Mouse (Mus musculus) heart, embryonic 12.5 days (tissue): ENCODE results near the gene Gata2. TPM values are rescaled to one million over a fixed set of nuclear protein-coding genes. Genes with fewer than 3 reads are reported as not detected.

ENCODE experiments used
- ATAC-seq: fragments of 200-750 bp; cut with Nextera tagmentation; 2 replicates; pipeline ENCODE4 v1.8.0; 2017; ENCODE audit warnings: moderate TSS enrichment, moderate library complexity; ENCODE audit not compliant: insufficient number of reproducible peaks, low FRiP score
- H3K27ac ChIP-seq: fragments of 300-500 bp; sonication (generic); 2 replicates; pipeline ENCODE4 v1.5.1; 2016; ENCODE audit warnings: mild to moderate bottlenecking, moderate library complexity; ENCODE audit not compliant: poor library complexity, severe bottlenecking
- H3K27me3 ChIP-seq: fragments of 300-500 bp; sonication (generic); replicated peaks from 2 replicates; pipeline ENCODE4 v1.6.1; 2016; ENCODE audit warnings: mild to moderate bottlenecking, moderate library complexity
- H3K36me3 ChIP-seq: fragments of 300-500 bp; sonication (generic); 2 replicates; pipeline ENCODE4 v1.6.1; 2016; ENCODE audit warnings: mild to moderate bottlenecking, moderate library complexity
- H3K4me1 ChIP-seq: fragments of 300-500 bp; sonication (generic); replicated peaks from 2 replicates; pipeline ENCODE4 v1.6.1; 2016; ENCODE audit warnings: mild to moderate bottlenecking
- H3K4me2 ChIP-seq: fragments of 300-500 bp; sonication (generic); 2 replicates; pipeline ENCODE4 v1.6.1; 2016; ENCODE audit warnings: mild to moderate bottlenecking, moderate library complexity
- H3K4me3 ChIP-seq: fragments of 300-500 bp; sonication (generic); 2 replicates; pipeline ENCODE4 v1.5.1; 2016; ENCODE audit warnings: mild to moderate bottlenecking
- H3K9ac ChIP-seq: fragments of 300-500 bp; sonication (generic); 2 replicates; pipeline ENCODE4 v1.6.1; 2016; ENCODE audit warnings: mild to moderate bottlenecking, moderate library complexity
- H3K9me3 ChIP-seq: fragments of 300-500 bp; sonication (generic); replicated peaks from 2 replicates; pipeline ENCODE4 v1.6.1; 2016; ENCODE audit warnings: mild to moderate bottlenecking, moderate library complexity
- WGBS: fragments of 180-500 bp; shearing (Covaris S2); methylation state at CpG from one replicate; pipeline ENCODE4 v1.1.7; 2016; 5-methylcytosine and 5-hydroxymethylcytosine counted together
- polyA plus RNA-seq: library from polyadenylated mRNA; unstranded; fragments of >200 nt; fragmentation: Nextera tagmentation; extraction: Ambion mirVana; gene quantifications from 2 replicates; pipeline ENCODE4 v1.2.1, GENCODE M21; 2016

Gene Gata2
- polyA plus RNA-seq, 1 experiment from 2014 or later = 20.8 TPM

DNA sequence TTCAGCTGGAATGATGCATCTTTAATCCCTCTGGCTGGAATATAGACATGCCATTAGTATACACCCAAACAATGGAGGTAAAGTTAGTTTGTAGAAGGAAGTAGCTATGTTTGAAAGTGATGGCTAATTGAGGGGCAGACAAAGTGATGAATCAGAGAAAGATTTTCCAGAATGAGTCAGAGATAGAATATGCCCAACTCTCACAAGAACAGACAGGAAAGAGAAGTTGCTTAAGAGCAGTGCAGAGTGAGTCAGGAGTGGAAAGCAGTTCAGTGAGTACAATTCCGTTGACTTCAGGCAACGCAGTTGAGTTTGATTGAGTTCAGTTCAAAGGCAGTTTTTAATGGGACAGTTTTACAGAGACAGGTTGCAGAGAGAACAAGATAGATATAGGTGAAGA is 19.0 kb upstream of the Gata2 start:
- no peaks in the 10 kb centered on the region for H3K36me3 ChIP-seq
- no peak overlapping the region for H3K4me2 ChIP-seq
- no peak overlapping the region for H3K9ac ChIP-seq
- H3K27ac ChIP-seq = no peak overlapping the region
- no peaks in the 10 kb centered on the region for H3K27me3 ChIP-seq
- 82% methylated on average over 2 of the region's 2 CpGs for WGBS
- H3K9me3 ChIP-seq = peaks cover 16% of the 10 kb centered on the region
- no peaks in the 10 kb centered on the region for H3K4me1 ChIP-seq
- no peak overlapping the region for H3K4me3 ChIP-seq
- ATAC-seq = no peak

DNA sequence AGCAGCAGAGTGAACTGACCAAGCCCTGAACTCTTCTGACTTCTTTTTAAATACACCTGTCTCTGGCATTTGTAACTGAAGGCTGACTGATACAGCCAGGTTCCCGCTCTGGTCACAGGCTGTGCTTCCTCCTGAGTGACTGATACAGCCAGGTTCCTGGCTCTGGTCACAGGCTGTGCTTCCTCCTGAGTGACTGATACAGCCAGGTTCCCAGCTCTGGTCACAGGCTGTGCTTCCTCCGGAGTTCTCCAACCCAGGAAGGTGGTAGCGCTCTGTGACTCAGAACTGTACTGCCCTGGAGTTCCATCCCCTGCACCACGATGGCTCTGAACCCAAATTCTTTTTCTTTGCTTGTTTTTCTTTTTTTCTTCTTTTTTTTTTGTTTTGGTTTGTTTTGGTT is 9.0 kb upstream of the Gata2 start:
- H3K36me3 ChIP-seq = no peaks in the 10 kb centered on the region
- no peak overlapping the region for H3K9ac ChIP-seq
- 60% methylated on average over 4 of the region's 4 CpGs for WGBS
- peaks cover 40% of the 10 kb centered on the region for H3K27me3 ChIP-seq
- H3K4me3 ChIP-seq = no peak overlapping the region
- no peak overlapping the region for H3K4me2 ChIP-seq
- H3K27ac ChIP-seq = no peak overlapping the region
- H3K4me1 ChIP-seq = 0 out of 2 replicates have a peak, but pooled peaks cover 8% of the 10 kb centered on the region
- ATAC-seq = no peak
- no peaks in the 10 kb centered on the region for H3K9me3 ChIP-seq

DNA sequence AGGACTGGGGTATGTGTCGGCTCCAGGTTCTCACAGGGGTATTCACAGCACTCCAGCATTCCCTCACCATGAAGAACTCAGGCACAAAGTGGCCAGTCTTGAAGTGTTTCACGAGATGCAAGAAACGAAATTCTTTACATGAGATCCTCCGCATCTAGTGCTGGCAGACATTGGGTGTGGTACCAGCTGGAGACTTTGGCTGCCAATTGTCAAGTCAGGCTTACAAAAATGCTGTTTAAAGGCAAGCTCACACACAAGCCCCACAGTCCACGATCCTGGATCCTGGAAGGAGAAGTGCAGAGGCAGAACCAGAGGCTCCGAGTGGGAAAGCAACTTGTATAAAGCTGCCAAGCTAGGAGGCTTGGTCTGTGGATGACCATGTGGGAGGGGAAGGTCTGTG is 5.5 kb upstream of the Gata2 start:
- Histone ChIP-seq H3K27ac (no peak overlapping the region), H3K4me3 (no peak overlapping the region), H3K9me3 (no peaks in the 10 kb centered on the region), H3K4me2 (no peak overlapping the region), H3K9ac (no peak overlapping the region), H3K36me3 (no peaks in the 10 kb centered on the region), H3K27me3 (peaks cover 73% of the 10 kb centered on the region), H3K4me1 (peaks cover 19% of the 10 kb centered on the region)
- ATAC-seq = no peak
- WGBS = 77% methylated on average over 6 of the region's 6 CpGs

DNA sequence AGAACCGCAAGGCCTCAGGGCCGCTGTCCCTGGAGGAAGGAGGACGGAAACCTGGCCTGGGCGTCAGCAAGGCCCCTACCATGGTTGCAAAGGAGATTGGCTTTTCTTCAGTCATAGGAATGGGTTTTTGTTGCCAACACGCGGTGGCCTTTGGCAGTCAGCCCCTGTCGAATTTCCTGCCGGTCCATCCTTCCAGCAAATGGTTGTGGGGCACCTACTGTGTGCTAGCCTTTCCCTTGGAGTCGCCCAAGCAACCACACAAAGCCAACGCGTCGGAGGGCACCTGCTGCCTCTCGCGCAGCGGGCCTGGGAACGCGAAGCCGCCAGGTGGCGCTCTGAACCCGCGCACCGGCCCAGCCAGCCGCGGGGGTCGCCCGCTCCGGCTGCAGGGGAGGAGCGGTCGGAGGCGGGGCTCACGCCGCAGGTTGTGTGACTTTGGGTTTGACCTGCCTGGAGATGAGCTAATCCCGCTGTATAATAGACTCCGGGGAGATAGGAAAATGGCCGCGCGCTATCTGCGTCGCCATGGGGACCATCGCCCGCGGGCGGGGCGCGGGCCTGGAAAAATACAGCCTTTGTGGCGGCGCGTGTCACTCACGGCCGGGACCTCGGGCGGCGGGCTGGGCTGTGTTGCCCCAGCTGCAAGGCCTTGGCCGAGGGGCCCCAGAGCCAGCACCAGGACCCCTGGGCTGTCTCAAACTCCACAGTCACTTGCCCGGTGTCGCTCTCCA is 4.2 kb upstream of the Gata2 start:
- peak overlapping the region; percentile 48 for H3K9ac ChIP-seq

DNA sequence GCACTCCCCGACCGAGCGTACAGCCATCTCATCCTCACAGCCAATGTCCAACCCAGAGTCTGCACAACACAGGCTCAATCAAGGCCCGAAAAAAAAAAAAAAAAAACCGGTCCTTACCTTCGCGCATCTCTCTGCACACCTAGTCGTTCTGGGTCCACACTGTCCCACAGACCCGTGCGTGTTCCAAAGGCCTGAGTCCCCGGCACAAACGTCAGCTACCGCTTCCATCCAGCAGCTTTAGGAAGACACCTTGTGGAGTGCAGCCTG is 3.7 kb upstream of the Gata2 start:
- Histone ChIP-seq H3K4me1 (peaks cover 31% of the 10 kb centered on the region), H3K36me3 (no peaks in the 10 kb centered on the region), H3K27ac (no peak overlapping the region), H3K27me3 (peaks cover 91% of the 10 kb centered on the region), H3K4me2 (peak overlapping the region; percentile 80), H3K9ac (peak overlapping the region; percentile 48), H3K4me3 (peak overlapping the region; percentile 53), H3K9me3 (no peaks in the 10 kb centered on the region)
- WGBS = 4% methylated on average over 13 of the region's 13 CpGs
- no peak; the same call in 1 of the 2 replicates for ATAC-seq

More for the DNA sequence above, 4.2 kb upstream of the Gata2 start:
- peaks cover 31% of the 10 kb centered on the region for H3K4me1 ChIP-seq
- under 1% methylated on average over 56 of the region's 56 CpGs for WGBS
- H3K36me3 ChIP-seq = no peaks in the 10 kb centered on the region
- peak overlapping the region; percentile 53 for H3K4me3 ChIP-seq
- ATAC-seq = peak; percentile 76
- H3K27ac ChIP-seq = no peak overlapping the region
- peaks cover 86% of the 10 kb centered on the region for H3K27me3 ChIP-seq
- H3K4me2 ChIP-seq = peak overlapping the region; percentile 80
- H3K9me3 ChIP-seq = no peaks in the 10 kb centered on the region

DNA sequence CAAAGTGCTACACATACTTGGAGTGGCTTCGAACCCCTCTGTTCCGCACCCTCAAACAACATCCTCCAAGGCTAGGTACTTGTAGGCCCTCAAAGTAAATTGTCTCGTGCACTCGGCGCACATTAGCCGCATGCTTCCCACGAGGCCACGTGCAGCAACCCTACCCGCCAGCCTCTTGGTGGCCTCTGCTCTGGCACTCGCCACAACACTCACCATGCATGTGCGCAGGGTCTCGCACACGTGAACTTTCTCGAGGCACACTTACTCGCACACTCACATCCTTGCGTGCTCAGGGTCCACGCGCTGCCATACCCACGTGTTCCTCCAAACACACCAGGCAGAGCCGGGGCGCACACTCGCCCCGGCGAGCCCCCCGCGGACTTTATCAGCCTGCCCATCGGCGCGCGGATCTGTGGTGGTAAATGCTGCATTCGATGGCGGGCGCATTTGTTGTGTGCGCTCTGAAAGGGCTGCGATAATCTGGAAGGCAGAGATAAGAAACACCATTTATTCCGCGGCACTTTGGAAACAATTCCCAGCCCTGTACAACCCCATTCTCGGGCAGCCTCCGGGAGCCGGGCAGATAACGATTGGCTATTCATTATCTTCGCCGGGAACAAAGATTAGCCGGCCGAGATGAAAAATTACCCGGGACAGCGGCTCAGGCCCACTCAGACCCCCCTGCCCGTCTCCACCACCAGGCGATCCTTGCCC is 3.2 kb upstream of the Gata2 start:
- H3K9me3 ChIP-seq = no peaks in the 10 kb centered on the region
- H3K4me3 ChIP-seq = peak overlapping the region; percentile 53
- ATAC-seq = no peak; the same call in 1 of the 2 replicates
- peak overlapping the region; percentile 80 for H3K4me2 ChIP-seq
- WGBS = 2% methylated on average over 49 of the region's 49 CpGs
- H3K4me1 ChIP-seq = peaks cover 31% of the 10 kb centered on the region
- H3K36me3 ChIP-seq = no peaks in the 10 kb centered on the region
- no peak overlapping the region for H3K27ac ChIP-seq
- H3K27me3 ChIP-seq = peaks cover 95% of the 10 kb centered on the region
- no peak overlapping the region for H3K9ac ChIP-seq

DNA sequence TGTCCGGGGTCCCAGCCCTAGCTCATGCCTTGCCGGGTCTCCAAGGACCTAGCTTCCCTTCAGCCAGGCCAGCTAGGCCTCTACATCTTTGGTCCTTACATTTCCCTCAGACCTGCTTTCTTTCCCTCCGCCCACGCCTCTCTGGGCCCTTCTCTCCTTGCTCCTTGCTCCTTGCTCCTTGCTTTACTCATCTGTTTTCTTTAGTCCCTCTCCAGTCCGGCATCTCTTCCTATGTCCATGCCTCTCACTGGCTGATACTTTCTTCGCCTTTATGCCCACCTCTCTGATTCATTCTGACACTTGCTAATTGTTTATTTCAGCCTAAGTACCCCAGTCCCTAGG is 2.7 kb upstream of the Gata2 start:
- Histone ChIP-seq H3K36me3 (no peaks in the 10 kb centered on the region), H3K4me1 (peaks cover 31% of the 10 kb centered on the region), H3K9me3 (no peaks in the 10 kb centered on the region), H3K9ac (no peak overlapping the region), H3K27me3 (peaks cover 96% of the 10 kb centered on the region), H3K27ac (no peak overlapping the region), H3K4me2 (peak overlapping the region; percentile 80; the same call in 1 of the 2 replicates), H3K4me3 (0 out of 2 replicates have a peak overlapping the region, but pooled peaks have one; percentile 53)
- WGBS = 19% methylated on average over 6 of the region's 6 CpGs
- ATAC-seq = no peak

DNA sequence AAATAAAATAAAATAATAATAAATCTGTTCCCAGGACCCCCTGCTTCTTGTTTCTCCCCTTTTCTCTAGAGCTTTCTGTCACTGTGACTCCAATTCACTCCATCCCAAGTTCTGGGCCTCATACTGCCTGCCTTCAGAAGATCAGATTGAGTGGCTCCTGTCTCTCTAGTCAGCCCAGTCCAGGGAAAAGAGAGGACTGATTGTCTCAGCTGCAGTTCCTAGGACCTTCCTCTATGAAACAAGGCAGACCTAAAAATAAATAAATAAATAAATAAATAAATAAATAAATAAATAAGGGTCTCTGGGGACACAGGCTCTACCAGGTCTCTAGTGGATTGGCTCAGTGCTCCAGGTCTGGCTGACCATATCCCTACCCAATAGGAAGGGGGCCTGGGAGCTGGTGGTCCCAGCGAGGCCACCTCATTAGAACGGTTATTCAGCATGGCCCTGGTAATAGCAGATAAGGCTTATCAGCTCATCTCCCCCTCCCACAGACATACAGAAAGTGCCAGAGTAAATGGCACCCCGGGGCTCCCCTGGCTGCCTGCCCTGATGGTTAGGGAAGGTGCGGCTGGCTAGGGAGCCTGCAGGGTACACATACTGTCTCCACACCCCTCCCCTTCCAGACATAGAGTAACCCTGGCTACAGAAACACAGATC is 2.1 kb upstream of the Gata2 start:
- no peak overlapping the region for H3K4me2 ChIP-seq
- no peak overlapping the region for H3K4me3 ChIP-seq
- H3K4me1 ChIP-seq = peaks cover 35% of the 10 kb centered on the region
- ATAC-seq = no peak
- no peak overlapping the region for H3K9ac ChIP-seq
- H3K36me3 ChIP-seq = no peaks in the 10 kb centered on the region
- 26% methylated on average over 4 of the region's 4 CpGs for WGBS
- peaks cover 97% of the 10 kb centered on the region for H3K27me3 ChIP-seq
- H3K27ac ChIP-seq = no peak overlapping the region
- no peaks in the 10 kb centered on the region for H3K9me3 ChIP-seq

DNA sequence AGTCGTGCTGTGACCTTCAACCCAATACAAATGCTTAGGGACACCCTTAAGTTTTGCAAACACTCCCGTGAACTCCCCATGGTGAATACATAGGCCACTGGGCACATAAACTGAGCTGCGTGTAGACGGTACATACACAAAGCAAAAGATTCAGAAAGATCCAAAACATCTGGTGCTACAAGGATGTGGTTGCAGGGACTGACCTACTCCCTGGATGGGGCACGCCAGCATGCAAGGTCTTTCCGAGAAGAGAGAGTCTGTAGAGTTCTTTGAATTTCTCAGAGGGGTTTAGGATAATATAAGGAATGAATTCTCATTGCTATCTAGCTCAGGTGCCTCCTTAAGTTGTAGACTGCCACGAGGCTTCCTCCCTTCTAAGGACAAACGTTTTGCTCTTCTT is 935 bp upstream of the Gata2 start:
- no peak for ATAC-seq
- H3K36me3 ChIP-seq = no peaks in the 10 kb centered on the region
- H3K9ac ChIP-seq = no peak overlapping the region
- no peak overlapping the region for H3K4me2 ChIP-seq
- peaks cover 47% of the 10 kb centered on the region for H3K4me1 ChIP-seq
- H3K27me3 ChIP-seq = peaks cover 97% of the 10 kb centered on the region
- no peak overlapping the region for H3K4me3 ChIP-seq
- no peak overlapping the region for H3K27ac ChIP-seq
- 41% methylated on average over 8 of the region's 8 CpGs for WGBS
- H3K9me3 ChIP-seq = no peaks in the 10 kb centered on the region

DNA sequence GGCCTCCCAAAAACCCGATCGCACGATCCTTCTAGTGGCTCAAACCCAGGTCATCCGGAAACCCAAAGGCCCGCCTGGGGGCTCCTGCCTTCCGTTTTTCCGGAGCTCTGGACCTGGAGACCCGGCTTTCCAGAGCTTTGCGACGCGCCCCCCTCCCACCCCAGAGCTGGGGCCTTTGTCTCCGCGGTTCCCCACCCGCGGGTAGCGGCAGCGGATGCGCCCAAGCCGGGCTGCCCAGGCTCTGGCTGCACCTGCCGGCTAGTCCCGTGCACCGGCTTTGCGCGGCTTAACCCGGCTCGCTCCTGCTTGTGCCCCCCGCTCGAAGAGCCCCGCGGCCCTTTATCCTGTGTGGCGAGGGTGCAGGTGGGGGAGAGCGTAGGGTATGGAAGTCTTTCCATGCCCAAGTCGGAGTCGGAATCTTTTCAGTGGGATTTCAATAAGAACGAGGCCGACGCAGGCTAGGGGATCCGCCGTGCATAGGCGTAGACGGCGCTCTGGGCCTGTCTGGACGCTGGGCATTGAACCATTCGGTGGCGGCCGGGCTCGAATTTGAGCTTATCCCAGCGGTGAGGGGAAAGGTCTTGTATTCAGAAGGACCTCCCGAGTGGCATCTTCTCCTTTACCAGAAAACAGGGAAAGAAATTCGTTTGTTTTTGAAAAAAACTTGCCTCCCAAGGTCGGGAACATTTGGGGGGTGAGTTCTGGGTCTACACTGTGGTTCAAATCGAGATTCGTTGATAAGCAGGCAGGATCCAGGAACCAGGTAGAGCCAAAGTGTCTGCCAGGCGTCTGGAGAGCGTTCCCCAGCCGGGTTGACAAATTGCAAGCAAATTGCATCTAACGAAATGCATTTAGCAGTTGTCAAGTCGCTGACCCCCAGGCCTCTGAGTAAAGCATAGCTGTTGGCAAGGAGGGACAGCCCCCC is 624 bp downstream of the Gata2 start:
- ATAC-seq = no peak
- Histone ChIP-seq H3K4me2 (peak overlapping the region; percentile 90), H3K27me3 (peaks cover 97% of the 10 kb centered on the region), H3K27ac (no peak overlapping the region), H3K4me1 (peaks cover 49% of the 10 kb centered on the region), H3K36me3 (no peaks in the 10 kb centered on the region), H3K4me3 (peak overlapping the region; percentile 48), H3K9me3 (no peaks in the 10 kb centered on the region), H3K9ac (peak overlapping the region; percentile 67)
- whole genome bisulfite sequencing = 3% methylated on average over 58 of the region's 58 CpGs

DNA sequence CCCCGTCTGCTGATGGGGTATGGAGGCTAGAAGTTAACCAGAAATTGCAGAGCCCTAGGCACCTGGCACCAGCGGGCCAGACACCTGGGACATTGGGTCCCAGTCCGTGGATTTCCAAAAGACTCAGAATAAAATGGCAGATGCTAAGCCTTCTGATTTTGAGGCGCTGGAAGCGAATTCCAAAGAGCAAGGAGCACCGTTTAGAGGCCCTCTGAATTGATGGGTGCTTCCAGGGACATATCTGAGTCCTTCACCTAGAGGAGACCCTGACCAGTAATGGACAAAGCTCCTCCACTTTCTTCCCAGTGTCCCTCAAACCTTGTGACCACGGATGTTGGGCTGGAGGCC is 1.3 kb downstream of the Gata2 start:
- H3K27ac ChIP-seq = no peak overlapping the region
- no peak overlapping the region for H3K4me3 ChIP-seq
- peak overlapping the region; percentile 90 for H3K4me2 ChIP-seq
- H3K9me3 ChIP-seq = no peaks in the 10 kb centered on the region
- H3K4me1 ChIP-seq = peaks cover 50% of the 10 kb centered on the region
- ATAC-seq = no peak
- 20% methylated on average over 7 of the region's 7 CpGs for WGBS
- H3K27me3 ChIP-seq = peaks cover 98% of the 10 kb centered on the region
- H3K36me3 ChIP-seq = no peaks in the 10 kb centered on the region
- H3K9ac ChIP-seq = 0 out of 2 replicates have a peak overlapping the region, but pooled peaks have one; percentile 38
